Mouse (Mus musculus): ENCODE measurements around the gene Phf11c. TPM values are rescaled to one million over a fixed set of nuclear protein-coding genes. Genes with fewer than 3 reads are reported as not detected.
"Not testable (repeated sequence)": the region's sequence is repeated elsewhere in the genome, so short reads cannot be mapped to it uniquely, and the experiment has no call there.

Phf11c gene
- polyA plus RNA-seq, 1 experiment from 2014 or later: 0.77 TPM

- 78% methylated on average over 11 of the region's 11 CpGs for WGBS
- Histone ChIP-seq H3K4me3 (ENCODE audit: low read depth, low read length) (no peak overlapping the region), H3K9ac (ENCODE audit: low read depth, low read length) (no peak overlapping the region), H3K27me3 (ENCODE audit: control insufficient read depth, insufficient read depth, low read length) (no peaks in the 10 kb centered on the region), H3K9me3 (ENCODE audit: control insufficient read depth, low read length) (no peaks in the 10 kb centered on the region), H3K36me3 (ENCODE audit: control insufficient read depth, insufficient read depth, low read length) (no peaks in the 10 kb centered on the region), H3K4me1 (replicated peaks; ENCODE audit: control insufficient read depth, insufficient read depth, low read length) (no peaks in the 10 kb centered on the region), H3K27ac (ENCODE audit: low read depth, low read length) (no peak overlapping the region), H3K4me2 (replicated peaks; ENCODE audit: low read depth, low read length) (no peak overlapping the region)
- DNase-seq (ENCODE audit: low spot score) (no peak), ATAC-seq (ENCODE audit: low FRiP score) (no peak)
Measured at GRCm38 (mm10) chr14:59422912-59423663, 27.9 kb upstream of the Phf11c start.

- no peak overlapping the region for H3K27ac ChIP-seq (ENCODE audit: low read depth, low read length)
- no peaks in the 10 kb centered on the region for H3K4me1 ChIP-seq (replicated peaks; ENCODE audit: control insufficient read depth, insufficient read depth, low read length)
- no peaks in the 10 kb centered on the region for H3K9me3 ChIP-seq (ENCODE audit: control insufficient read depth, low read length)
- ATAC-seq (ENCODE audit: low FRiP score): no peak
- H3K36me3 ChIP-seq (ENCODE audit: control insufficient read depth, insufficient read depth, low read length): no peaks in the 10 kb centered on the region
- H3K4me2 ChIP-seq (replicated peaks; ENCODE audit: low read depth, low read length): no peak overlapping the region
- H3K27me3 ChIP-seq (ENCODE audit: control insufficient read depth, insufficient read depth, low read length): no peaks in the 10 kb centered on the region
- no peak overlapping the region for H3K9ac ChIP-seq (ENCODE audit: low read depth, low read length)
- 90% methylated on average over 4 of the region's 4 CpGs for WGBS
- no peak for DNase-seq (ENCODE audit: low spot score)
- no peak overlapping the region for H3K4me3 ChIP-seq (ENCODE audit: low read depth, low read length)
Measured at GRCm38 (mm10) chr14:59418171-59418570, 23.0 kb upstream of the Phf11c start.

GRCm38 (mm10) chr14:59414979-59415378 lies 19.8 kb upstream of the Phf11c start:
- not testable (repeated sequence) for H3K4me2 ChIP-seq (replicated peaks; ENCODE audit: low read depth, low read length); DNase-seq (ENCODE audit: low spot score); H3K9ac ChIP-seq (ENCODE audit: low read depth, low read length); H3K27me3 ChIP-seq (ENCODE audit: control insufficient read depth, insufficient read depth, low read length); H3K4me3 ChIP-seq (ENCODE audit: low read depth, low read length); H3K36me3 ChIP-seq (ENCODE audit: control insufficient read depth, insufficient read depth, low read length); H3K9me3 ChIP-seq (ENCODE audit: control insufficient read depth, low read length); H3K27ac ChIP-seq (ENCODE audit: low read depth, low read length); ATAC-seq (ENCODE audit: low FRiP score); H3K4me1 ChIP-seq (replicated peaks; ENCODE audit: control insufficient read depth, insufficient read depth, low read length)
- WGBS: 85% methylated on average over 2 of the region's 2 CpGs

GRCm38 (mm10) chr14:59396999-59397398 lies 1.8 kb upstream of the Phf11c start:
- H3K27me3 ChIP-seq (ENCODE audit: control insufficient read depth, insufficient read depth, low read length): no peaks in the 10 kb centered on the region
- H3K27ac ChIP-seq (ENCODE audit: low read depth, low read length): no peak overlapping the region
- no peaks in the 10 kb centered on the region for H3K36me3 ChIP-seq (ENCODE audit: control insufficient read depth, insufficient read depth, low read length)
- no peak overlapping the region for H3K4me3 ChIP-seq (ENCODE audit: low read depth, low read length)
- ATAC-seq (ENCODE audit: low FRiP score) (no peak), DNase-seq (ENCODE audit: low spot score) (no peak)
- no peaks in the 10 kb centered on the region for H3K9me3 ChIP-seq (ENCODE audit: control insufficient read depth, low read length)
- no peak overlapping the region for H3K4me2 ChIP-seq (replicated peaks; ENCODE audit: low read depth, low read length)
- H3K9ac ChIP-seq (ENCODE audit: low read depth, low read length): no peak overlapping the region
- no peaks in the 10 kb centered on the region for H3K4me1 ChIP-seq (replicated peaks; ENCODE audit: control insufficient read depth, insufficient read depth, low read length)
- 78% methylated on average over 2 of the region's 2 CpGs for WGBS

GRCm38 (mm10) chr14:59390181-59390580 lies 5.0 kb downstream of the Phf11c start:
- not testable (repeated sequence) for H3K4me1 ChIP-seq (replicated peaks; ENCODE audit: control insufficient read depth, insufficient read depth, low read length); H3K27ac ChIP-seq (ENCODE audit: low read depth, low read length); H3K36me3 ChIP-seq (ENCODE audit: control insufficient read depth, insufficient read depth, low read length); H3K9ac ChIP-seq (ENCODE audit: low read depth, low read length); H3K27me3 ChIP-seq (ENCODE audit: control insufficient read depth, insufficient read depth, low read length); H3K4me2 ChIP-seq (replicated peaks; ENCODE audit: low read depth, low read length); H3K4me3 ChIP-seq (ENCODE audit: low read depth, low read length); ATAC-seq (ENCODE audit: low FRiP score); H3K9me3 ChIP-seq (ENCODE audit: control insufficient read depth, low read length); DNase-seq (ENCODE audit: low spot score)
- WGBS: 84% methylated on average over 4 of the region's 4 CpGs

- Histone ChIP-seq H3K36me3 (ENCODE audit: control insufficient read depth, insufficient read depth, low read length) (no peaks in the 10 kb centered on the region), H3K27ac (ENCODE audit: low read depth, low read length) (no peak overlapping the region), H3K9me3 (ENCODE audit: control insufficient read depth, low read length) (no peaks in the 10 kb centered on the region), H3K27me3 (ENCODE audit: control insufficient read depth, insufficient read depth, low read length) (no peaks in the 10 kb centered on the region), H3K4me2 (replicated peaks; ENCODE audit: low read depth, low read length) (no peak overlapping the region), H3K4me3 (ENCODE audit: low read depth, low read length) (no peak overlapping the region), H3K9ac (ENCODE audit: low read depth, low read length) (no peak overlapping the region), H3K4me1 (replicated peaks; ENCODE audit: control insufficient read depth, insufficient read depth, low read length) (no peaks in the 10 kb centered on the region)
- DNase-seq (ENCODE audit: low spot score) (no peak), ATAC-seq (ENCODE audit: low FRiP score) (no peak)
- 70% methylated on average over 1 of the region's 1 CpGs for WGBS
Measured at GRCm38 (mm10) chr14:59389532-59389931, 5.6 kb downstream of the Phf11c start.

- Histone ChIP-seq H3K4me1 (replicated peaks; ENCODE audit: control insufficient read depth, insufficient read depth, low read length) (no peaks in the 10 kb centered on the region), H3K27ac (ENCODE audit: low read depth, low read length) (no peak overlapping the region), H3K27me3 (ENCODE audit: control insufficient read depth, insufficient read depth, low read length) (no peaks in the 10 kb centered on the region; the same call in 1 of the 2 replicates), H3K4me2 (replicated peaks; ENCODE audit: low read depth, low read length) (no peak overlapping the region), H3K4me3 (ENCODE audit: low read depth, low read length) (no peak overlapping the region), H3K9me3 (ENCODE audit: control insufficient read depth, low read length) (no peaks in the 10 kb centered on the region), H3K9ac (ENCODE audit: low read depth, low read length) (no peak overlapping the region), H3K36me3 (ENCODE audit: control insufficient read depth, insufficient read depth, low read length) (no peaks in the 10 kb centered on the region)
- no peak for ATAC-seq (ENCODE audit: low FRiP score)
- WGBS: 92% methylated on average over 25 of the region's 25 CpGs
- DNase-seq (ENCODE audit: low spot score): no peak
Measured at GRCm38 (mm10) chr14:59370348-59371068, 24.7 kb downstream of the Phf11c start.

- H3K4me1 ChIP-seq (replicated peaks; ENCODE audit: control insufficient read depth, insufficient read depth, low read length): no peaks in the 10 kb centered on the region
- H3K36me3 ChIP-seq (ENCODE audit: control insufficient read depth, insufficient read depth, low read length): no peaks in the 10 kb centered on the region
- no peak overlapping the region for H3K27ac ChIP-seq (ENCODE audit: low read depth, low read length)
- no peaks in the 10 kb centered on the region for H3K27me3 ChIP-seq (ENCODE audit: control insufficient read depth, insufficient read depth, low read length)
- no peak overlapping the region for H3K4me2 ChIP-seq (replicated peaks; ENCODE audit: low read depth, low read length)
- no peak overlapping the region for H3K4me3 ChIP-seq (ENCODE audit: low read depth, low read length)
- H3K9ac ChIP-seq (ENCODE audit: low read depth, low read length): no peak overlapping the region
- DNase-seq (ENCODE audit: low spot score) (no peak), ATAC-seq (ENCODE audit: low FRiP score) (no peak)
- WGBS: 89% methylated on average over 8 of the region's 8 CpGs
- no peaks in the 10 kb centered on the region for H3K9me3 ChIP-seq (ENCODE audit: control insufficient read depth, low read length)
Measured at GRCm38 (mm10) chr14:59366386-59367105, 28.6 kb downstream of the Phf11c start.

Measured in hindbrain, embryonic 11.5 days (tissue).